Mouse (Mus musculus): ENCODE measurements at regions not wholly inside any gene's neighbourhood (a gene's known extent, or its start where the extent isn't known, plus 50 kb on each side); places are given as distances from the start of the nearest gene placed in this dataset.
"Not testable (repeated sequence)": the region's sequence is repeated elsewhere in the genome, so short reads cannot be mapped to it uniquely, and the experiment has no call there.

DNA sequence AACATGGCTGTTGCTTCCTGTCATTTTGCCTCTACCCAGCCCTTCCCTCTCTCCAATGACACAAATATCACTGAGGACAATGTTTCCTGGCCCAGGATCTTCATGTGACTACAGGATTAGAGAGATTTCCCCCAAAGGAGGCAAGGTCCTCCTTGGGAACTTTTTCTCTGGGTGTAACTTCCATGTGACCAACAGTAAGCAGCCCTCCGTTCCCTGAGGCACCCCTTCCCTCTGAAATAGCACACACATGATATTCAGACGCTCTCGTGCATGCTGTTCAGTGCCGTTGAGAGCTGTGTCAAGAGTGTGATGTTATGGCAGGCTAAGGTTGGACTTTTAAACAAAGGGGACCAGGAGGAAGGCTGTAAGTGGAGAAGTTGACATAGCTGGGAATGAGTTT is 169.2 kb upstream of the Otx2 start:
- no peak for DNase-seq

DNA sequence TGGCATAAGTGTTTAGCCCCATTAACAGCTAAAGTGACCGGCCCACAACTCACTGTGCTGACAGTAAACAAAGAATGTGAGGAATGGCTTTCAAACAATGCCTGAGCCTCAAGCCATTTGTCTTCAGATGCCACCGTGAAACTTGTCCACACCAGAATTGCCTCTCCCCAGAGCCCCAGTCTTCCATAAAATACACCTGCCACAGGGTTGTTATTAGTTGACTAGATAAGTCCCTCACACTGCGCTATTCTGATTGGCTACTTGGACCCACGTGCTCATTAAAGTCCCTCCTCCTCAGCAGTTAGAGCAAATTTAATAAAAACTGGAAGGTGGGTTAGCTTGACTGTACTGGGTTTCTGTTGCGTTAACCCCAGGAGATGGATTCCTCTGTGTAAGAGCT is 167.7 kb upstream of the Otx2 start:
- DNase-seq = no peak

DNA sequence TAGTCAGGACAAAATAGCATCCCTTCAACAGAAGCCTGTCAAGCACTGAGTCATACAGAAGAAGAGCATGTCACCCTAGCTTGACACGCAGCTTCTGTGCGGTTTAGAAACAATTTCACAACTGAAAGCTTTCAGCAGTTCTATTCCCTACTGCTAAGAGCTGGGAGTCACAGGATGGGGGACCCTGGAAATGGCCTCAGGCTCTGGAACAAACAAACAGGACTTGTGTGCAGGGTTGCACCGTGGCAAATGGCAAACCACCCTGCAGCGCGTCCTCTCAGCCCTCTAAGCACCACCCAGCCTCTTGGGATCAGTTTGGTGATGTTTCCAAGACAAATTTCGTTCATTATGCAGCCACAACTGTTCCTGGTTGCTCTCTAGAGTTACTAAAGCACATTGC is 163.6 kb upstream of the Otx2 start:
- no peak for DNase-seq

DNA sequence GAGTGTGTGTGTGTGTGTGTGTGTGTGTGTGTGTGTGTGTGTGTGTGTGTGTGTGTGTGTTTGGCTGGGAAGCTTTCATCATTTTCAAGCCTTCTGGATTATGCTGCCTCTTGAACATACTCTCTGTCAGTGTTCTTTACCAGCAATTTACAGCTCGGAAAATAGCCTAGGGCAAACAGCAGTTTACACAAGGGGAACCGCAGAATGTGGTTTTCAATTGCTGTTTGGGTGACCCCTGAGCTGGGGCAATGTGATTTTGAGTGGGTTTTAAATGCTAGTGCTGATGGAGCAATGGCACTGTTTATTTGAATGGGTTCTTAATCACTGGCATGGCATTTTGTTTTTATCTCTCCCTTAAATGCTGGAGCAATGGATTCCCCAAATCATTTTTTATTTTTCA is 162.5 kb upstream of the Otx2 start:
- no peak for DNase-seq

DNA sequence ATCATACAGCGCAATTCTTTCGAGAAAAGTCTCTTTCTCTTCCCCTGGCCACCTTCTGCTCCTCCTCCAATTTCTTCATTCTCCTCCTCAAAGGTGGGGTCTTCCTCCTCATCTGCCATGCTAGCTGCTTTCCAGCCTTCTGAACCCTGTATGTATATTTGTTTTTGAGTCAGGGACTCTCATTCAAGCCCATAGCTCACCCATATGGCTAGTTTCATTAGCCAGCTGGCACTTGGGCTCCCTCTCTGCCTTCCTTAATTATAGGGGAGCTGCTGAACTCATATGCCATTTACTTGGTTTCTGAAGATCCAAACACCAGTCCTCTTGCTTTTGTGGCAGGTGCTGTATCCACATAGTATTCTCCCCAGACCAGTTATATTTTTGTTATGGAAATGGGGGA is 160.8 kb upstream of the Otx2 start:
- no peak for DNase-seq

DNA sequence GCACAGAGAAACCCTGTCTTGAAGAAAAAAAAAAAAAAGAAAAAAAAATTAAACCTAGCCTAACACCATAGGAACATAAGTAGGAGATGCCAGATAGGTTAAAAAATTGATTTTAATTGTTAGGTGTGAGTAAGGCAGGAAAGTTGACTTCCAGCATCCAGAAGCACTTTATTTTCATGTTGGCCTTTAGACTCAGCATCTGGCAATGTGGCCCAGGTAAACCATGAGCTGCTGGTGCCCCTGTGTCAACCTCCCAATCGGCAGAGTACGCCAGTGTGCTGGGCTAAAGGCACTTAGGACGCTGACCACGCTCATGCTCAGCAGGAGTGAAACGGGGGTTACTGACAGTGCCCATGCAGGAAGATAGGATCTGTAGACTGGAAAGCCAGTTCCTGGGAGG is 152.8 kb upstream of the Otx2 start:
- DNase-seq = no peak

DNA sequence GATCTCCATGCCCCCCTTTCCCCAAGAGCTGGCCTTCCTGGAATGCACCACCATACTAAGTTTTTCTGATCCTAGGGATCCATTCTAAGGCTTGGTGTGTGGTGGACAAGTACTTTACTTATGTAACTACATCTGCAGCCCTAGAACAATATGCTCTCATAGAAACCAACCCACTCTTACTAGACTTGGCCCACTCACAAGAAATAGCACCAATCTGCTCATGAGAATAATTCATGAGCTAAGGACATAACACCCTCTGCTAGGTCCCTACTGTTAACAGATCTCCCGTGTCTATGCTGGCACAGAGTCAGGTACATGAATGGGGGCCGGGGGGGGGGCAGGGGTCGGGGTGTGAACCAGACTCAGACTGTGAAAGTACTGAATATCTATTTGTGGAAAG is 150.8 kb upstream of the Otx2 start:
- DNase-seq = no peak

DNA sequence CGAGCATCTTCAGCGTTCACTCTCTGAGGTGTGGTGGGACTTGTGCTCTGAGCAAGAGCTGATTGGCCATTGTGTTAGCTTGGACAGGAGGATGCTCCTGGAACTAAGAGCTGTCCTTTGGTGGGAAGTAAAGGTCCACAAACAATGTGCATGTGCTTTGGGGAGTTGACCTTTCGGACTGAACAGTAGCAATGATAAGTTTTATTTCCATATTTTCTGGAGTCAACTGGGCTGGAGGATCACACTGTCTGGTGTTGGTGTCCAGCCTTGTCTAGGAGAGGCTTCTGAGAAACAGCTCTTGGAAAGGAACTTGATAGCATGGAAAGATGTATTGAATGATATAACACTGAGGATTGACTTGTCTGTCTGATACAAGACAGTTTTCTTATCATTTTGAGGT is 142.3 kb upstream of the Otx2 start:
- no peak for DNase-seq

DNA sequence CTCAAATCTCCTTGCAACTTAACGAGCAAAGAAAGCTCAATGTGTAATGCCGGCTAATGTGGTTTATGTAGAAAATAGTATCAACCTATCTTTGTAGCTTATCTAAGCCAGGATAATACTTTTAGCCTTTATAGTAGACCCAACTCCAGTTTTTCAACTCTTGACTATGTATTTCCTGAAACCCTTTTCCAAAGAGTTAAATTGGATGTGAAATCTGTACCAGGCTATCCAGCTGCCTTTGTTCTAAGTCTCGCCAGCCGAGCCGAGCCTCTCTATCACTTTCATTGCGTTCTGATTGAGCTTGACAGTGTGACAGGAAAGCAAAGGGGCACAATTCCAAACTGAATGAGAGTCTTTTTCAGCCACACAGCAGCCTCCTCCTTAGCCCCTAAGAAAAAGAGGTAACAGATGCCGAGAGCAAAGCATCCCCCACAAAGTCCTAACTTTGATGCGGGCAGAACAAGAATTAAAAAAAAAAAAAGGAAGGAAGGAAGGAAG is 141.7 kb upstream of the Otx2 start:
- DNase-seq = no peak

DNA sequence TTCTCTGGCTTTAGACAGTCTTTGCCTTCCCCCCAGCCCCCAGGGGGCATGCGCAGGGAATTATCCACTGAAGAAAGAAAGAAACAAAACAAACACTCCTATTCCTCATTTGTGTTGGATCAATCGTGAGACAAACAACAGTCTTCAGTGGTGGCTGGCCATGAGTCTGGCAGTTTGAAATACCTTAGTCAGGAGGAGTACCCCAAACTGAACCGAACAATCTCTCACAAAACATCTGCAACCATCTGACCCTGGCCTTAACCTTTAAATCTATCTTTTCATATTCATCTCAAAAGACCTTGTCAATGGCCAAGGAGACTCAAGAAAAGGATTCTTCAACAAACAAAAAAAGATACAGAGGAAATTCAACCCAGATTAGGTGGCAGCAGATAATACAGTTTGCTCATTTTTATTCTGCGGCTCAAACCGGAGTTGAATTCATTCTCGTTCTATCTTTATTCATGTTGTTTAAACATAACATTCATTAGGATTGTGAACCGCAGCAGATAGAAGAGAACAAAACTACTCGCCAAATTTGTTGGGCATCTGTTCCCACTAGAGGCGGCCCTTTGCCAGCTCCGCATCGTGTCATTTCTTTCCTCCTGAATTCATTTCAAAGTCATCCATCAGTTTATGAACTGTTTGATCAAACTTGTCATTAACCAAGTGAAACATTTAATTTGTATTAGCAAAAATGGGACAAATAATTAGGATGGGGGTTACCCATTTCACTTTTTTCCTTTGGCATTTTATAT is 139.3 kb upstream of the Otx2 start:
- DNase-seq = no peak

DNA sequence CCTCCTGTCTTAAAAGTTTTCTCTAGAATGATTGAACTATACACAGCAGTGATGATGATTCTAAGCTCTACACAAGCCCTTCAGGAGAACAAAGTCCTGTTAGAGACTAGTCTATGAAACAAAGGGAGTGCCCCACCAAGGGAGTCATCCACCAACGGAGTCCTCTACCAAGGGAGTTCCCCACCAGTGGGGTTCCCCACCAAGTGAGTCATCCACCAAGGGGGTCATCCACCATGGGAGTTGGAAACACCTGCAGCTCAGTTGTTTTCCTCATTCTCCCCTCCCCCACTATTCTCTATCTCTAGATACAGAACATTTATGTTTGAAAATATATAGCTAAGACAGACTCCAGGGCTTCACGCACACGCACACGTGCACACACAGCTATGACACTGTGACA is 130.5 kb upstream of the Otx2 start:
- no peak for DNase-seq

DNA sequence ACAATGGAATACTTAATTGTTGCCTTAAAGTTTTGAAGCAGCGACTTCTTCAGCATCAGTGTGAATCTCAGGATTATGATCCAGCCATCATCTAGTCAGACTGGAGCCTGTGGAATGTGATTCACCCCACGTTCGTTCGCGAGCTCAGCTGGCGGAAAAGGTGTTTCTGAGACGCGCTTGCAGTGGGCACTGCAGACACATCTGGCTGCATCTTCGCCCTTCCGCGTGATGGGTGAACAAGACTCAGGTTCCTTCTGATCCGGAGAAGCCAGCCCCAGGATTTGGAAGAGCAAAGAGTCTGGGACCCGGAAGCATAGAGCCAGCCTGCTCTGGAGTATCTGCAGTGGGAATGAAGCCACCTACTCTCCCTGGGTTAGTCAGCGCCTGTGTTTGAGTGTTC is 127.7 kb upstream of the Otx2 start:
- DNase-seq = no peak

DNA sequence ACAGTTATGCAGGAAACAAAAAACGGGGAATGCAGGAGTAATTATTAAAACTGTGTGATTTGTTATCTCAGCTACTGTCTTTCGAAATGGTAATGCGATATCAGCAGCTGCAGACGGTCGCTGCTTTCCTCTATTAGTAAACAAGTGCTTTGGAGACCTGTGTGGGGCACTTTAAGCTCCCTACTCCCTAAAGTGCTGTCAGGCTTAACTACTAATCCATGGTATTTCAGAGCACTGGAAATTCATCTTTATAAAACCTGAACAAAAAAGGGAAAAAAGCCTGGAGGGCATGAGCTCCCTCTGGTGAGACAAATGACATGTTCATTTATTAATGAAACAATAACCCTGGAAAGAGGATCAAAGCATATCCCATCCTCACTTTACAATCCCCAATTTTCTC is 127.2 kb upstream of the Otx2 start:
- DNase-seq = no peak

DNA sequence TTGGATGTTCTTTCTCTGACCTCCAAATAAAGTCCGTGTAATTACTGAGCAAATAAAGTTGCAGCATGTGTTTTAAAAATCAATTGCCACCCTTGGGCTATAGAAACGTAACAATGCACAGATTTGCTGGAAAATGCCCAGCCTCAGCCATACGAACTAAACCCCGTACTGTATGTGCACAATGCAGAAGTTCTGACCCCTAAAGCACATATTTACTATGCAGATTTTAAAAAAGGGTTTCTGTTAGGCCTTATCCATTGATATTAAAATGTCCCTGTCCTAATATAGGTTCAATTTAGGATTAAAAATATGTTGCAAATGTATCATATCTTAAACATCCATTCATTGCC is 126.5 kb upstream of the Otx2 start:
- DNase-seq = no peak

DNA sequence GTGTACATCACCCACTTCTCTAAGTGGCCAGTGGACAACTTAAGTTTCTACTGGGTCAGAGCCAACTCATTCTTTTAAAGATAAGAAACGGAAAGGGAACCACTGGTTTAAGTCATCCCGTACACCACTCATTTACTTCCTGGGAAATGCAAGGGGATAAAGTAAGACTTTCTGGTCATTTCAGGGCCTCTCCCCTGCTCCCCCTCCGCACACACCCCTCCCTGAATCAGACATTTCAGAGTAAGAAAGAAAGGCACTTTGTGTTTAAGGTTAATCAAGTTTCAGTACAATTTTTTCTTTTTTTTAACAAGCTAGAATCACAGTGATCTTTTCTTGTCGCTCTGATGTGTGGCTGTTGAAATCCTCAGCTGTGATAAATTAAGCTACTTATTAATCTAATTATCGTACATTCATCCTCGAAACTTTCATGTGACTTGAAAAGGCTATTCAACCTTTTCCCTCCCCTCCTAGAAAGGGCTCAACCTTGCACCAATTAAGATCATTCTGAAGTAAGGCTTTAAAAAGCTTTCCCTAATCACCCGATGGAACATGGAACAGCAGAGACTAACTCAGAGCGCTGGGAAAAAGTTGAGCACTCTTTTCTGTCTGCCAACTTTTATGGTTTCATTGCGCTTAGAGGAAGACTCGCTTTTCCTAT is 126.0 kb upstream of the Otx2 start:
- DNase-seq = no peak

DNA sequence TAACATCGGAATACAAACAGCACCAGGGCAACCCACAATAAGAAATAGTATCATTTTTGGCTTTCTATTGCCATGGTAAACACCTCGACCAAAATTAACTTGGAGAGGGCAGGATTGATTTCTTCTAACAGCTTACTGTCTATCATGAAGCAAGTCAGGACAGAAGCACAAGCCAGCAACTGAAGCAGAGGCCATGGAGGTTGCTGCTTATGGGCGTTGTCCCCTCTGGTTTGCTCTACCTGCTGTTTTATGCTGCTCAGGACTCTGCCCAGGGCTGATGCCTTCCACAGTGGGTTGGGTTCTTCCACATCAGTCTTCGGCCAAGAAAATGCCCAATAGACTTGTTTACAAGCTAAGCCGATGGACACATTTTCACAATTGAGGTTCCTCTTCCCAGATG is 117.9 kb upstream of the Otx2 start:
- no peak for DNase-seq

DNA sequence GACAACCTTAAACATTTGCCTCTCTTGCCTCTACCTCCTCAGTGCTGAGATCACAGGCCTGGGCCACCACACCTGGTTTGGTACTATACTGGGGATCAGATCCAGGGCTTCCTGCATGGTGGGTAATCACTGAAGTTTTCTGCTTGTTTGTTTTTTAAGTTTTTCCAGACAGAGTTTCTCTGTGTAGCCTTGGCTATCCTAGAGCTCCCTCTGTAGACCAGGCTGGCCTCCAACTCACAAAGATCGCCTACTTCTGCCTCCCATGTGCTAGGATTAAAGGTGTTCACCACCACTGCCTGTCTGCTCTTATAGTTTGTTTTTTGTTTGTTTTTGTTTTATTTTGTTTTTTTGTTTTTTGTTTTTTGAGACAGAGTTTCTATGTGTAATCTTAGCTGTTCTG is 105.7 kb upstream of the Otx2 start:
- DNase-seq = no peak

DNA sequence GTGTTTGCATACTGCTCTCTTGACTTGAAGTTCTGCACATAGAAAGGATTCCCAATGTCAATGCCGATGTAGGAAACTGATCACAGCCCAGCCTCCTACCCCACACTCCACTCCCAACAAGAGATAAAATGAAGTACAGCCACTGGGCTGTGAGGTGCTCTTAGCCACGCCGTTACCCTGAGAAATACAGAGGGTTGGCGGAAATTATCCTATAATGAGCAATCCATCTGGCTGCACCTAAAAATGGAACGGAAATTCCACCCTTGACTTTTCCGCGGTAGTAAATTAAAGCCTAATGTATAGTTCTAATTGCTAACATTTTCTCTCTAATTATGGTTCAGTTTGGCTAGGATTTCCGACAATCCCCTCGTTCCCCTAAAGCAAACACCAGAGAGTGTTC is 97.2 kb upstream of the Otx2 start:
- no peak for DNase-seq

DNA sequence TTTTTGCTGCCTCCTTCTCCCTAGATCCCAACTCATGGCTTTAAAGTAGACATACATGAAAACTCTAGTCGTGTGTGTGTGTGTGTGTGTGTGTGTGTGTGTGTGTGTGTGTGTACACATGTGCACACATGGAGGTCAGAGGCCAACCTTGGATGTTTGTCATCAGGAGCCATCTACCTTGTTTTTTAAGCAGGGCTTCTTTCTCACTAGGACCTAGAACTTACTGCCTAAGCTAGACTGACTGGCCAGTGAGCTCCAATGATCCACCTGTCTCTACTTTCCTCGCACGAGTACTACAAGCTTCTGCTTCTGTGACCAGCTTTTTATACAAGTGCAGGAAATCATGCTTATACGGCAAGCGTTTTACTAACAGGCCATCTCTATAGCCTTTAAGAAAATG is 89.1 kb upstream of the Otx2 start:
- no peak for DNase-seq

DNA sequence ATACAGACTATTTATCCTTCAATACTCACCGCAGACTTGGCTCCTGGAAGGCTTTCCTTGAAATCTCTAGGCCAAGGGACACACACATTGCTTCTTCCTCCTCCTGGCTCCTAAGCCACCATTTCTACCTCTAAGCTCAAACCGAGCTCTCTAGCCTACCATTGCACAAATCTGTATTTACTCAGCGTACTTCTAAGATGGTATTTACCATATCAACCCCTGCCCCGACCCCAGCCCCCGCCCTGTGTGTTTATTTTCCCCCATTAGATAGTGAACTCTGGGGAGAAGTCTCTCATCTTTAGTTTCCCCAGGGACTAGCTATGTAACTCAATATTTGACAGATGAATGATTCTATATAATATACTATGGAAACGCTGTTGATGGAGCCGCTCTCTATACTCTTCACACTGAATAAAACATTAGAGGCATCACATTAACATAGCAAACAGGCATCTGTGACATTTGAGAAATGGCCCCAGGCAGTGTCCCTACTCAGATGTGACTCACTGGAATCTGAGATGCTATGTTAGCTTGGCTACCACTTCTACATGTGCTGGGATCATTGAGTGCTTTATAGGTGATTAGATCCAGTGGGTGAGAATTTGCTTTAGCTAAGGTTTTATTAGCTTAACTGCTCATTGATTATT is 87.5 kb upstream of the Otx2 start:
- no peak for DNase-seq

DNA sequence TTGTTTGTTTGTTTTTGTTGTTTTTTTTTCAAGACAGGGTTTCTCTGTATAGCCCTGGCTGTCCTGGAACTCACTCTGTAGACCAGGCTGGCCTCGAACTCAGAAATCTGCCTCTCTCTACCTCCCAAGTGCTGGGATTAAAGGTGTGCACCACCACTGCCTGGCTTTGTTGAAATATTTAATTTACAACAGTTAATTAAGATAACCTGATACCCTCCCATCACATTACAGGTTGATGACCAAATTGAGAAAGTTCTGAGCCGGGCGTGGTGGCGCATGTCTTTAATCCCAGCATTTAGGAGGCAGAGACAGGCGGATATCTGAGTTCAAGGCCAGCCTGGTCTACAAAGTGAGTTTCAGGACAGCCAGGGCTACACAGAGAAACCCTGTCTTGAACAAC is 81.5 kb upstream of the Otx2 start:
- not testable (repeated sequence) for DNase-seq

DNA sequence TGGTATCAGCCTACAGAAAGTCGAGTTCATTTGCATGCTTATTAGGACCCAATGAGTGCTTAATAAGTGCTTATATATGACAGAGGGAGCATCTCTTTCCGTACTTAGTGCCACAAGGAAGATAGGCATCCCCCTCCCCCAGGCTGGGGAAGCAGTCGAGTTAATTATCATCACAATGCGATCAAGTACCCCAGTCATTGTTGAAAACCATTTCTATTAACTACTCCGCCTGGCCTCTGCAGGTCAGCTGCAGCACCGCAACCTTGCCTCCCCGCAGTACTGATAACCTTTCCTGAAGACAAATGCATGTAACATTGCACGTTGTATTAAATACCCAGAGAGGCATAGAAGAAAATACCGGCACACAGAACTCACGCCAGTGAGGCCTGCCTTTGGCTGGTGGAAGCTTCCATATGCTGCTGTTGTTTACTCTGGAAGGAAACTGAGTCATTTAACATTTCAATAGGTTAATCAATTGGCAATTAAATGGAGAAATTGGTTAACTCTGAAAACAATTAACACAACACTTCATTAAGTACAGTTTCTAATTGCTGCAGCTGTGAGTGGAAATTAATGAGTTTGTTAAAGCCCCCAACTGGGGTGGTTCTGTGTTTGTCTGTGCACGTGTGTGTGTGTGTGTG is 80.6 kb upstream of the Otx2 start:
- DNase-seq = no peak

DNA sequence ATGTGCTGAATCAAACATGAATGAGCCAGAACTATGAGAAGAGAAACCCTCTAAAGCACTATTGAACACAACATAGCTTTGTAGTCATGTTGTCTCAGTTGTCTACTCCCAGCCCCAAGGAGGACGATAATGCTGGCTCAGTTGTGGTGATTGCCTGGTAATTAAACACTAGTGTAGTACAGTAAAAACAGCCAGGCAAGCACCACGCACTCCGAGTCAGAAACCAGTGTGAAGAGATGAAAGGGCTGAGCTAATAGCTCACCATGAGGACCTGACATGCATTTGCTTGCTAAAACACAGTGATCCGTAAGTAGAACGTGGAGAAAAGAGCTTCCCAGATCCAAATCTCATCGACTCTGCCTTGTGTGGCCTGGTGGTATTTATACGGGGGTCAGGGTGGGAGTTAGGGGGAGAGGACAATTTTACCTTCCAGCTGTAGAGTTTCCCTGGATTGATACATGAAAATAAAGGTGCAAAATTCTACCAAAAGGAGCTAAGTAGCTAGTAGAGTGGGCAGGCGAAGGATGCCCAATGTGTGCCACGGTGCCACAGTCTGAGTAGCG is 80.0 kb upstream of the Otx2 start:
- DNase-seq = no peak

DNA sequence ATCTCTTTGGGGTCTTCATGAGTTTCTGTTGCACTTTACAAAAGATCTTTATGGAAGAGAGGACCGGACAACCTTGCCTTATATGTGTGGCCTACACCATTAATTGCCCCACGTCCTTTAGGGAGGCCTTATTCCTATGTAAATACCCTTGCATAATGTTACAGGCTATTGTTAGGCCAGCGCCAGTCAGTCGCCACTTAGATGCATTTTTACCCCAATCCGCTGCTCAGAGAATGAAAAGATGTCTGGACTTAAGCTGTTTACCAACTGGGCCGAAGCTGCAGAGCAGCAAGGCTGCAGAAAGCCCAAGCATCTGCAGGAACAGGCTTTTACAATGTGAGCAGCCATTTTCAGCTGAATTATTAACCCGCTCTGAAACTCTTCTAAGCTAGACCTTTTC is 79.5 kb upstream of the Otx2 start:
- DNase-seq = no peak
